Mouse (Mus musculus): ENCODE results near the gene Ms4a2. TPM values are rescaled to one million over a fixed set of nuclear protein-coding genes. Genes with fewer than 3 reads are reported as not detected.

Gene Ms4a2
- polyA plus RNA-seq, 1 experiment from 2014 or later = not detected

DNA sequence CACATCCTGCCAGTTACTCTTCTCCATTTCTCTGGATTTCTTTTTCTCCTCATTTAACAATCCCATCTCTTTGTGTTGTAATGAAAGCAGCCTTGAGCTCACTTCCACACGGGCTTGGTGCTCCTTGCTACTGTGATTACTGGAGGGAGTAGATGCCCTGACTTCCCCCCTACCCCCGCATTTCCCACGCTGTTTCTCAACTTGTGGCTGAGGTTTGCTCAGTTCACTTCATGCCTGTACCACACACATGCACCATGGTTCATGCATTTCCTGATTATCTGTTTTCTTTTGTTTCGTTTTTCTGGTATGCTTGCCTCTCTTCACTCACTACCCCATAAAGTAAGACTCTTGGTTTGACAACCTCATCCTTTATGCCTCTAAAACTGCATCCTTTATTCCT is 34.3 kb downstream of the Ms4a2 start:
- Histone ChIP-seq H3K27ac (ENCODE audit: poor library complexity, severe bottlenecking) (no peak overlapping the region), H3K4me1 (replicated peaks) (no peaks in the 10 kb centered on the region), H3K27me3 (replicated peaks) (no peaks in the 10 kb centered on the region), H3K4me2 (no peak overlapping the region), H3K36me3 (no peaks in the 10 kb centered on the region), H3K9me3 (replicated peaks) (no peaks in the 10 kb centered on the region), H3K9ac (no peak overlapping the region), H3K4me3 (no peak overlapping the region)
- WGBS = 57% methylated on average over 4 of the region's 4 CpGs
- ATAC-seq (ENCODE audit: insufficient number of reproducible peaks, low FRiP score) = no peak

DNA sequence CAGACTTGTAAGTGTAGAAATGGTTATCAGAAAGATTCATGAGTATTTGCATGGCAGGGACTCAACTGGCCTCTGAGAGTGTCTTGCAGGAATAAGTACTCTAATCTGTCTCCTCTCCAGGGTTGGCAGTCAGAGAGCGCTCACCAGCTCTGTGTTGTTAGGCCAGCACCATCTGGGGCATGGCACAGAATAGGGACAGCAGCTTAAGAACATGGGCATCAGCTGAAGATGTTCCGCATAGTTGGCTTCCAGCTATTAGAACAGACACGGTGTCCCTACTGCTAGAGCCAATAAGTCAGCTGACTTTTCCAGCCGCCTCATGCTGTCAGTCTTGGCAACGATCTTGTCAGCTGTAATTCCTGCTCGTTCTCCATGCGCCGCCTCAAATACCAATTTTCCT is 48.6 kb downstream of the Ms4a2 start:
- Histone ChIP-seq H3K27me3 (replicated peaks) (no peaks in the 10 kb centered on the region), H3K36me3 (no peaks in the 10 kb centered on the region), H3K4me3 (no peak overlapping the region), H3K9ac (no peak overlapping the region), H3K4me2 (no peak overlapping the region), H3K9me3 (replicated peaks) (no peaks in the 10 kb centered on the region), H3K27ac (ENCODE audit: poor library complexity, severe bottlenecking) (no peak overlapping the region), H3K4me1 (replicated peaks) (no peaks in the 10 kb centered on the region)
- ATAC-seq (ENCODE audit: insufficient number of reproducible peaks, low FRiP score) = no peak
- 85% methylated on average over 8 of the region's 8 CpGs for WGBS

Other genes starting within 250 kb of the Ms4a2 start
- 0.55 and 1.1 TPM in 2 replicates for gene Ms4a4a, start 248.2 kb downstream of the Ms4a2 start, polyA plus RNA-seq (2016; fragmentation: Nextera tagmentation; extraction: Ambion mirVana)
- not detected in 2 replicates for gene Ms4a4c, start 218.9 kb downstream of the Ms4a2 start, polyA plus RNA-seq (2016; fragmentation: Nextera tagmentation; extraction: Ambion mirVana)
- not detected in 2 replicates for gene Ms4a4b, start 180.2 kb downstream of the Ms4a2 start, polyA plus RNA-seq (2016; fragmentation: Nextera tagmentation; extraction: Ambion mirVana)
- gene Ms4a6c, start 154.4 kb downstream of the Ms4a2 start, polyA plus RNA-seq (2016; fragmentation: Nextera tagmentation; extraction: Ambion mirVana) = 1.5 and 1.9 TPM in 2 replicates
- not detected in 2 replicates for gene Gm8369, start 137.8 kb downstream of the Ms4a2 start, polyA plus RNA-seq (2016; fragmentation: Nextera tagmentation; extraction: Ambion mirVana)
- gene Ms4a6b, start 107.2 kb downstream of the Ms4a2 start, polyA plus RNA-seq (2016; fragmentation: Nextera tagmentation; extraction: Ambion mirVana) = 1.4 and 1.5 TPM in 2 replicates
- 0.33 and 0.41 TPM in 2 replicates for gene Ms4a4d, start 86.9 kb downstream of the Ms4a2 start, polyA plus RNA-seq (2016; fragmentation: Nextera tagmentation; extraction: Ambion mirVana)
- 0.77 and 1.1 TPM in 2 replicates for gene Ms4a6d, start 18.9 kb downstream of the Ms4a2 start, polyA plus RNA-seq (2016; fragmentation: Nextera tagmentation; extraction: Ambion mirVana)
- 0.18 TPM in 1 of 2 replicates, not detected in the other for gene Ms4a3, start 17.1 kb upstream of the Ms4a2 start, polyA plus RNA-seq (2016; fragmentation: Nextera tagmentation; extraction: Ambion mirVana)
- not detected in 2 replicates for gene Oosp2, start 36.8 kb upstream of the Ms4a2 start, polyA plus RNA-seq (2016; fragmentation: Nextera tagmentation; extraction: Ambion mirVana)
- gene Oosp1, start 67.4 kb upstream of the Ms4a2 start, polyA plus RNA-seq (2016; fragmentation: Nextera tagmentation; extraction: Ambion mirVana) = not detected in 2 replicates
- not detected in 2 replicates for gene Oosp3, start 73.3 kb upstream of the Ms4a2 start, polyA plus RNA-seq (2016; fragmentation: Nextera tagmentation; extraction: Ambion mirVana)
- not detected in 2 replicates for gene Gif, start 123.8 kb upstream of the Ms4a2 start, polyA plus RNA-seq (2016; fragmentation: Nextera tagmentation; extraction: Ambion mirVana)
- gene Mrpl16, start 146.7 kb upstream of the Ms4a2 start, polyA plus RNA-seq (2016; fragmentation: Nextera tagmentation; extraction: Ambion mirVana) = 76.2 and 76.8 TPM in 2 replicates
- 6.9 and 7.1 TPM in 2 replicates for gene Stx3, start 195.7 kb upstream of the Ms4a2 start, polyA plus RNA-seq (2016; fragmentation: Nextera tagmentation; extraction: Ambion mirVana)
- 0.08 TPM in 1 of 2 replicates, not detected in the other for gene Olfr1417, start 215.5 kb upstream of the Ms4a2 start, polyA plus RNA-seq (2016; fragmentation: Nextera tagmentation; extraction: Ambion mirVana)
- not detected in 2 replicates for gene Olfr1418, start 237.3 kb upstream of the Ms4a2 start, polyA plus RNA-seq (2016; fragmentation: Nextera tagmentation; extraction: Ambion mirVana)